Mouse (Mus musculus) hindbrain, postnatal 0 days (tissue): ENCODE measurements around the gene Chst4. TPM values are rescaled to one million over a fixed set of nuclear protein-coding genes. Genes with fewer than 3 reads are reported as not detected.
A peak's percentile ranks its signal among the peaks of the same experiment; 100 is the strongest.
"Not testable (repeated sequence)": the region's sequence is repeated elsewhere in the genome, so short reads cannot be mapped to it uniquely, and the experiment has no call there.

Experiments
- ATAC-seq: fragments of 200-750 bp; cut with Nextera tagmentation; 2 replicates; pipeline ENCODE4 v1.8.0; 2017; ENCODE audit warnings: mild to moderate bottlenecking, moderate TSS enrichment, moderate library complexity
- DNase-seq: peaks from one replicate; pipeline ENCODE4 v3.0.0-alpha.2; 2015; ENCODE audit warnings: low spot score
- H3K27ac ChIP-seq: fragments of 300-500 bp; sonication (generic); 2 replicates; pipeline ENCODE4 v1.5.1; 2014; ENCODE audit warnings: mild to moderate bottlenecking
- H3K27me3 ChIP-seq: fragments of 300-500 bp; sonication (generic); 2 replicates; pipeline ENCODE4 v1.6.1; 2014; ENCODE audit warnings: low read length, mixed read lengths; ENCODE audit not compliant: insufficient read depth
- H3K36me3 ChIP-seq: fragments of 300-500 bp; sonication (generic); 2 replicates; pipeline ENCODE4 v1.6.1; 2014; ENCODE audit warnings: low read length, mixed read lengths; ENCODE audit not compliant: insufficient read depth
- H3K4me1 ChIP-seq: fragments of 300-500 bp; sonication (generic); 2 replicates; pipeline ENCODE4 v1.6.1; 2014; ENCODE audit warnings: antibody characterized with exemption, low read length, mixed read lengths; ENCODE audit not compliant: insufficient read depth
- H3K4me2 ChIP-seq: fragments of 300-500 bp; sonication (generic); 2 replicates; pipeline ENCODE4 v1.6.1; 2014; ENCODE audit warnings: low read depth, mild to moderate bottlenecking, low read length, moderate library complexity, mixed read lengths
- H3K4me3 ChIP-seq: fragments of 300-500 bp; sonication (generic); 2 replicates; pipeline ENCODE4 v1.5.1; 2014; ENCODE audit warnings: low read length
- H3K9ac ChIP-seq: fragments of 300-500 bp; sonication (generic); replicated peaks from 2 replicates; pipeline ENCODE4 v1.6.1; 2014; ENCODE audit warnings: mild to moderate bottlenecking, low read length, moderate library complexity, mixed read lengths
- H3K9me3 ChIP-seq: fragments of 300-500 bp; sonication (generic); 2 replicates; pipeline ENCODE4 v1.6.1; 2016; ENCODE audit warnings: low read length, mixed read lengths
- CTCF ChIP-seq: IDR thresholded peaks from 2 replicates; pipeline ENCODE4 v1.5.1; 2016; ENCODE audit warnings: antibody characterized with exemption, control low read depth, low read depth
- WGBS: fragments of 180-500 bp; shearing (Covaris S2); extraction: QIAGEN DNeasy Blood & Tissue Kit; methylation state at CpG from one replicate; pipeline ENCODE4 v1.1.7; 2014; 5-methylcytosine and 5-hydroxymethylcytosine counted together
- polyA plus RNA-seq: library from polyadenylated mRNA; unstranded; fragments of >200 nt; fragmentation: Nextera tagmentation; extraction: Ambion mirVana; gene quantifications from 2 replicates; pipeline ENCODE4 v1.2.1, GENCODE M21; 2015
- total RNA-seq: library from RNA; depleted of rRNA; stranded (reverse); fragments of >200 nt; gene quantifications from 2 replicates; pipeline ENCODE4 v1.2.3, GENCODE M21; 2014

The Chst4 gene
- total and polyA plus RNA-seq, 2 experiments from 2014 or later = not detected

DNA sequence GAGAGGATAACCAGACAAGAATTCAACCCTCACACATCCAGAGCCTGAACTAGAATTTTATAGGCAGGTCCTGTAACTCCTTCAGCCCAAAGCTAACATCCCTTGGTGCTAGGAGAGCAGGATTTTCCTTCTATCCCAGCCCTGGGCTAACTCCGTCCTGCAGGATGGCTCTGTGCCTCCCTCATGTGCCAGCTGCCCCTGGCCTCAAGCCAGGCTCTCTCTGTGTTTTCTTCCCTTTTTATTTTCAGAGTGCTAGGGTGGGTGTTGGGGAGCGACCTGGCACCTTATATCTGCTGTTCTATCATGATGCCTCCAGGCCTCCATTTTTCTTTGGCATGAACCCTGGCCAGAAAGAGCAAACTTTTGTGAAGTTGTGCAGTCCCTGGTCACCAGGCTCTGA is 3.4 kb downstream of the Chst4 start:
- TF ChIP-seq CTCF = no peak
- WGBS = 38% methylated on average over 2 of the region's 2 CpGs
- no peak overlapping the region for H3K27ac ChIP-seq
- H3K4me3 ChIP-seq = no peak overlapping the region
- no peaks in the 10 kb centered on the region for H3K27me3 ChIP-seq
- no peak overlapping the region for H3K9ac ChIP-seq
- peaks cover 2% of the 10 kb centered on the region; the same call in 1 of the 2 replicates for H3K4me1 ChIP-seq
- no peaks in the 10 kb centered on the region for H3K36me3 ChIP-seq
- no peak overlapping the region for H3K4me2 ChIP-seq
- DNase-seq (peak; percentile 36), ATAC-seq (no peak)
- no peaks in the 10 kb centered on the region for H3K9me3 ChIP-seq

DNA sequence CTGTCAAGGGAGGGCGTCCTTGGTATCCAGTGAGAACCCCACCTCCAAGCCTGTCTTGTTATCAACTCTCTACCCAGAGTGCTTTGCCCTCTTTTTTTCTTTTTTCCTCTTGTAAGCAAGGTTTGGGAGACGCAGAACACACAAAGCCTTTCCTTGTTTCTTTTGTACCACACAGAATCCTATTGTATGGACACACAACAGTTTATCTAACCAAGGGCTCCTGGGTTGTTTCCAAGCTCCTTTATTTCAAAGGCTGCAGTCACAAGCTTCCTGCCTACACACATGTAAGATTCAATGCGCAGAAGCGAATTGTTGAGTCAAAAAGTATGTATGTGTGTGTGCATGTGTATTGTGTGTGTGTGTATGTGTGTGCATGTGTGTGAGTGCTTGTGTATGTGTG is 5.2 kb downstream of the Chst4 start:
- no peak for ATAC-seq
- WGBS = 45% methylated on average over 4 of the region's 4 CpGs
- no peak overlapping the region for H3K4me2 ChIP-seq
- no peak for TF ChIP-seq CTCF
- H3K27me3 ChIP-seq = no peaks in the 10 kb centered on the region
- H3K27ac ChIP-seq = no peak overlapping the region
- no peaks in the 10 kb centered on the region for H3K9me3 ChIP-seq
- no peak overlapping the region for H3K4me3 ChIP-seq
- H3K9ac ChIP-seq = no peak overlapping the region
- H3K36me3 ChIP-seq = no peaks in the 10 kb centered on the region
- no peak for DNase-seq
- H3K4me1 ChIP-seq = peaks cover 2% of the 10 kb centered on the region; the same call in 1 of the 2 replicates

GRCm38 (mm10) chr8:110033771-110034170 is 5.8 kb downstream of the Chst4 start:
- H3K27ac ChIP-seq, H3K9me3 ChIP-seq, H3K4me1 ChIP-seq, ATAC-seq, DNase-seq, H3K4me2 ChIP-seq, H3K9ac ChIP-seq, H3K4me3 ChIP-seq, H3K36me3 ChIP-seq, H3K27me3 ChIP-seq: not testable (repeated sequence)
- WGBS = 33% methylated on average over 8 of the region's 8 CpGs

- 92% methylated on average over 10 of the region's 10 CpGs for WGBS
- H3K9ac ChIP-seq = no peak overlapping the region
- no peaks in the 10 kb centered on the region for H3K36me3 ChIP-seq
- H3K4me2 ChIP-seq = no peak overlapping the region
- DNase-seq (no peak), ATAC-seq (no peak)
- no peak for TF ChIP-seq CTCF
- H3K4me1 ChIP-seq = no peaks in the 10 kb centered on the region
- H3K4me3 ChIP-seq = no peak overlapping the region
- H3K27ac ChIP-seq = no peak overlapping the region
- no peaks in the 10 kb centered on the region for H3K27me3 ChIP-seq
- H3K9me3 ChIP-seq = no peaks in the 10 kb centered on the region
These were observed 16.7 kb downstream of the Chst4 start for GRCm38 (mm10) chr8:110022768-110023344.

DNA sequence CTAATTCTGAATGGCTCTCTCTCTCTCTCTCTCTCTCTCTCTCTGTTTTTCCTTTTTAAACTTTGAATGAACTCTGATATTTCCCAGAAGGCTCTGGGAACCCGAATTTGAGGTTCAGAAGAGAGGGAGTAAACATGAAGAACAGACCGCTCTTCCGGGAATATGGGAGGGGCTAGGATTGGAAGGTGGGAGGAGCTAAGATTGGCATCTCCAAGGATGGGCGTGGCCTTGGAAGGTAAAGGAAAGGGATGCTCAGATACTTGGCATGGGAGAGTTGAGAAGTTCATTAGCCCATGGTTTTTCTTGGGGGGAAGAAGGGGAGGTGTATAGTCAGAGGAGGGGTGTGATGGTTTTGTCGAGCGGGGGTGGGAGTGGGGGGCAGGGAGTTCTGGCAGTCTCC is 17.5 kb downstream of the Chst4 start:
- Histone ChIP-seq H3K9ac (no peak overlapping the region), H3K4me3 (no peak overlapping the region), H3K27me3 (no peaks in the 10 kb centered on the region), H3K4me1 (no peaks in the 10 kb centered on the region), H3K9me3 (no peaks in the 10 kb centered on the region), H3K36me3 (no peaks in the 10 kb centered on the region), H3K27ac (no peak overlapping the region), H3K4me2 (no peak overlapping the region)
- 65% methylated on average over 6 of the region's 6 CpGs for WGBS
- DNase-seq = no peak
- ATAC-seq = no peak
- no peak for TF ChIP-seq CTCF

DNA sequence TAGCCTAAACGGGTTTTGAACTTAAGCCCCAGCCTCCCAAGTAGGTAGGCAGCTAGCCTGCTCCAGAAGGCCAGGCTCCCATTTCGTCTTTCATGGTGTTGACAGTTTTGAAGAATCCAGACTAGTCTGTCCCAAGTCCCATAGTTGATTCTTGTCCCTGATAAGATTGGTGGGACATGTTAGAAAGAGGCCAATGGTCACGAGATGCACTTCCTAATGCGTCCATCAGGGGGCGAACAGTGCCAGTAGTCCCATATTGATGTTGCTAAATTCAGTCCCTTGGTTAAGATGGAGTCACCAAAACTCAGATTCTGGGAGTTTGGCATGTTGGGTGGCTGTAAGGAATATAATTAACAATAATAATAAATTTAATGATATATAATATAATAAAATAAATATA is 28.7 kb downstream of the Chst4 start:
- Histone ChIP-seq H3K36me3 (no peaks in the 10 kb centered on the region), H3K27me3 (no peaks in the 10 kb centered on the region), H3K9ac (no peak overlapping the region), H3K4me2 (no peak overlapping the region), H3K4me3 (no peak overlapping the region), H3K9me3 (no peaks in the 10 kb centered on the region), H3K27ac (no peak overlapping the region), H3K4me1 (peaks cover 5% of the 10 kb centered on the region; the same call in 1 of the 2 replicates)
- DNase-seq (peak; percentile 65), ATAC-seq (no peak)
- TF ChIP-seq CTCF = peak; percentile 79
- WGBS = 34% methylated on average over 5 of the region's 5 CpGs

GRCm38 (mm10) chr8:110008995-110009446 is 30.5 kb downstream of the Chst4 start:
- no peak overlapping the region for H3K4me3 ChIP-seq
- peaks cover 5% of the 10 kb centered on the region; the same call in 1 of the 2 replicates for H3K4me1 ChIP-seq
- ATAC-seq = no peak
- no peak for DNase-seq
- 71% methylated on average over 8 of the region's 8 CpGs for WGBS
- no peaks in the 10 kb centered on the region for H3K36me3 ChIP-seq
- H3K27ac ChIP-seq = no peak overlapping the region
- no peak overlapping the region for H3K4me2 ChIP-seq
- no peaks in the 10 kb centered on the region for H3K27me3 ChIP-seq
- no peak overlapping the region for H3K9ac ChIP-seq
- H3K9me3 ChIP-seq = no peaks in the 10 kb centered on the region
- no peak for TF ChIP-seq CTCF
